Mouse (Mus musculus): Measurements from ENCODE around the gene Hexa.

Gene Hexa

GRCm38 (mm10) chr9:59539441-59540137, at the start of gene Hexa, which contains the start of gene Tmem202:
Hexa (plus strand) TSS chr9:59539540.
Tmem202 (minus strand) TSS chr9:59539847.
- H3K27me3 ChIP-seq (ENCODE audit: insufficient read depth, low read length): peaks cover 21% of the 10 kb centered on the region
- no peaks in the 10 kb centered on the region for H3K9me3 ChIP-seq (ENCODE audit: low read length)
- peak within 1 kb of the TSS; percentile 83 for H3K4me3 ChIP-seq (replicated peaks; ENCODE audit: low read length)
- peaks cover 39% of the 10 kb centered on the region for H3K4me1 ChIP-seq (replicated peaks; ENCODE audit: low read depth, low read length)
- TF ChIP-seq NANOG (IDR thresholded peaks at IDR 0.05; ENCODE audit: borderline replicate concordance, low read length) (no peak), POU5F1 (IDR thresholded peaks at IDR 0.05; ENCODE audit: borderline replicate concordance, low read length) (no peak), CTCF (conservative IDR thresholded peaks at IDR 0.05; ENCODE audit: low read length) (no peak)
- H3K36me3 ChIP-seq (ENCODE audit: insufficient read depth, low read length): peaks cover 26% of the 10 kb centered on the region

DNA sequence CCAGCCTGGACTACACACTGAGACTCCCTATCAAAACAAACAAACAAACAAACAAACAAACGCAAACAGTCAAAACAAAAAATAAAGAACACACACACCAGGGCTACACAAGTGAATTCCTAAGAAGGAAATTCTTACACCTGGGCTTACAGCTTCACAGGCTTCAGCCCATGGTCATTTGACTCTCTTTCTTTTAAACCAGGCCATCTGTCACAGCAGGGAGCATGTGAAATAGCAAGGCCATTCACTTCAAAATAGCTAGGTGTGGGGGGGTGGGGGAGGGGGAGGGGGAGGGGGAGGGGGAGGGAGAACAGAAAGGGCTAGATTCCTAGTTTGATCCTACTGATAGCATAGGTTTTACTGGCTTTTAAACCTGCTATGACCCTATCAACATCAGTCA, 31.2 kb upstream of the Hexa start:
- no peaks in the 10 kb centered on the region for H3K36me3 ChIP-seq (ENCODE audit: insufficient read depth, low read length)
- H3K9me3 ChIP-seq (ENCODE audit: low read length): no peaks in the 10 kb centered on the region
- no peak overlapping the region for H3K4me3 ChIP-seq (replicated peaks; ENCODE audit: low read length)
- H3K27me3 ChIP-seq (ENCODE audit: insufficient read depth, low read length): no peaks in the 10 kb centered on the region
- TF ChIP-seq POU5F1 (IDR thresholded peaks at IDR 0.05; ENCODE audit: borderline replicate concordance, low read length) (no peak), CTCF (conservative IDR thresholded peaks at IDR 0.05; ENCODE audit: low read length) (no peak), NANOG (IDR thresholded peaks at IDR 0.05; ENCODE audit: borderline replicate concordance, low read length) (no peak)
- peaks cover 9% of the 10 kb centered on the region for H3K4me1 ChIP-seq (replicated peaks; ENCODE audit: low read depth, low read length)

GRCm38 (mm10) chr9:59512381-59512780, 27.0 kb upstream of the Hexa start:
- Histone ChIP-seq H3K27me3 (ENCODE audit: insufficient read depth, low read length) (peaks cover 9% of the 10 kb centered on the region; the same call in 1 of the 2 replicates), H3K9me3 (ENCODE audit: low read length) (no peaks in the 10 kb centered on the region), H3K4me3 (replicated peaks; ENCODE audit: low read length) (no peak overlapping the region), H3K4me1 (replicated peaks; ENCODE audit: low read depth, low read length) (peaks cover 9% of the 10 kb centered on the region), H3K36me3 (ENCODE audit: insufficient read depth, low read length) (no peaks in the 10 kb centered on the region)
- TF ChIP-seq NANOG (IDR thresholded peaks at IDR 0.05; ENCODE audit: borderline replicate concordance, low read length) (no peak), POU5F1 (IDR thresholded peaks at IDR 0.05; ENCODE audit: borderline replicate concordance, low read length) (no peak), CTCF (conservative IDR thresholded peaks at IDR 0.05; ENCODE audit: low read length) (no peak)

GRCm38 (mm10) chr9:59515069-59515468, 24.3 kb upstream of the Hexa start:
- H3K4me3 ChIP-seq (replicated peaks; ENCODE audit: low read length): no peak overlapping the region
- H3K27me3 ChIP-seq (ENCODE audit: insufficient read depth, low read length): peaks cover 9% of the 10 kb centered on the region
- no peaks in the 10 kb centered on the region for H3K36me3 ChIP-seq (ENCODE audit: insufficient read depth, low read length)
- no peaks in the 10 kb centered on the region for H3K9me3 ChIP-seq (ENCODE audit: low read length)
- no peak for TF ChIP-seq POU5F1 (IDR thresholded peaks at IDR 0.05; ENCODE audit: borderline replicate concordance, low read length)
- no peaks in the 10 kb centered on the region; the same call in none of the 2 replicates for H3K4me1 ChIP-seq (replicated peaks; ENCODE audit: low read depth, low read length)

DNA sequence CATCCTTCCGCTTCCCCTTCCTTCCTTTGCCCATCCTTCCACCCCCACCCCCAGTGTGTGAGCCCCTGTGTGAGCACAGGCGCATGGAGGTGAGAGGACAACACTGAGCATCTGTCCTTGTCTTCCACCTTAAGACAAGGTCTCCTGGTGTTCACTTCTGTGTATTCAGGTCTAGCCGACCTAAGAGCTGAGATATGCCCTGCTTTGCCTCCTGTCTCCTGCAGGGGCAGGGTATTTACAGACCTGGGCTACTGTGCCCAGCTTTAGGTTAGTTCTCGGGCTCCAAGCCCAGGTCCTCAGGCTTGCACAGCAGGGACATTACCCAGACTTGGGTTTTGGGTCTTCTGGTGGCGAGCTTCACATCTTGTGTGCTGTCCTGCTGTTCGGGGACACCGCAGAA, 22.2 kb upstream of the Hexa start:
- H3K27me3 ChIP-seq (ENCODE audit: insufficient read depth, low read length): peaks cover 9% of the 10 kb centered on the region
- H3K4me1 ChIP-seq (replicated peaks; ENCODE audit: low read depth, low read length): no peaks in the 10 kb centered on the region; the same call in none of the 2 replicates
- no peaks in the 10 kb centered on the region for H3K36me3 ChIP-seq (ENCODE audit: insufficient read depth, low read length)
- TF ChIP-seq NANOG (IDR thresholded peaks at IDR 0.05; ENCODE audit: borderline replicate concordance, low read length): no peak
- 0 out of 2 replicates have a peak, but pooled peaks have one; percentile 5 for TF ChIP-seq CTCF (conservative IDR thresholded peaks at IDR 0.05; ENCODE audit: low read length)
- H3K4me3 ChIP-seq (replicated peaks; ENCODE audit: low read length): no peak overlapping the region
- H3K9me3 ChIP-seq (ENCODE audit: low read length): no peaks in the 10 kb centered on the region

- Histone ChIP-seq H3K9me3 (ENCODE audit: low read length) (no peaks in the 10 kb centered on the region), H3K4me1 (replicated peaks; ENCODE audit: low read depth, low read length) (no peaks in the 10 kb centered on the region; the same call in 1 of the 2 replicates), H3K4me3 (replicated peaks; ENCODE audit: low read length) (no peak overlapping the region), H3K27me3 (ENCODE audit: insufficient read depth, low read length) (peaks cover 5% of the 10 kb centered on the region), H3K36me3 (ENCODE audit: insufficient read depth, low read length) (no peaks in the 10 kb centered on the region)
- TF ChIP-seq POU5F1 (IDR thresholded peaks at IDR 0.05; ENCODE audit: borderline replicate concordance, low read length): no peak
- TF ChIP-seq CTCF (conservative IDR thresholded peaks at IDR 0.05; ENCODE audit: low read length): no peak
- TF ChIP-seq NANOG (IDR thresholded peaks at IDR 0.05; ENCODE audit: borderline replicate concordance, low read length): no peak
Measured at GRCm38 (mm10) chr9:59518976-59519375, 20.4 kb upstream of the Hexa start.

- H3K36me3 ChIP-seq (ENCODE audit: insufficient read depth, low read length): no peaks in the 10 kb centered on the region
- no peak for TF ChIP-seq NANOG (IDR thresholded peaks at IDR 0.05; ENCODE audit: borderline replicate concordance, low read length)
- no peak for TF ChIP-seq CTCF (conservative IDR thresholded peaks at IDR 0.05; ENCODE audit: low read length)
- no peak for TF ChIP-seq POU5F1 (IDR thresholded peaks at IDR 0.05; ENCODE audit: borderline replicate concordance, low read length)
- H3K27me3 ChIP-seq (ENCODE audit: insufficient read depth, low read length): peaks cover 5% of the 10 kb centered on the region
- no peak overlapping the region for H3K4me3 ChIP-seq (replicated peaks; ENCODE audit: low read length)
- H3K9me3 ChIP-seq (ENCODE audit: low read length): no peaks in the 10 kb centered on the region
- no peaks in the 10 kb centered on the region; the same call in 1 of the 2 replicates for H3K4me1 ChIP-seq (replicated peaks; ENCODE audit: low read depth, low read length)
Measured at GRCm38 (mm10) chr9:59519396-59519795, 19.9 kb upstream of the Hexa start.

DNA sequence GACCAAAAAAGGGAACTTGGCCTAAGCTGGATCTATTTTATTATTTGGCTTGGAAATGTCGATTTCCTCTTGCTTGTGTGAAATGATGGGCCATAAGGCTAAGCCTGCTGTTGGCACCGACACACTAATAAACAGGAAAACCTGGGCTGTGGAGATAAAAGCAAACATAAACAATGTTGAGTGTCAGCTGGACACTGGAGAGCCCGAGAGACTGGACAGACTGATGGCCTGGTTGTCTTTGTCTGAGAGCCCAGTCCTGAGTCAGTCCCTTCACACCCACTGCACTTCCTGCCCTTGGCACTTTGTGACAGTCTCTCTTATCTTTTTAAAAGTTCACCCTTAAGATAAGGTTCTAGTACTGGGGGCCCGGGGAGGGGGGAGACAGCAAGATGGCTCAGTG, 16.4 kb upstream of the Hexa start:
- H3K27me3 ChIP-seq (ENCODE audit: insufficient read depth, low read length): peaks cover 2% of the 10 kb centered on the region; the same call in 1 of the 2 replicates
- no peak overlapping the region for H3K4me3 ChIP-seq (replicated peaks; ENCODE audit: low read length)
- TF ChIP-seq NANOG (IDR thresholded peaks at IDR 0.05; ENCODE audit: borderline replicate concordance, low read length) (no peak), POU5F1 (IDR thresholded peaks at IDR 0.05; ENCODE audit: borderline replicate concordance, low read length) (no peak), CTCF (conservative IDR thresholded peaks at IDR 0.05; ENCODE audit: low read length) (no peak)
- no peaks in the 10 kb centered on the region for H3K9me3 ChIP-seq (ENCODE audit: low read length)
- H3K4me1 ChIP-seq (replicated peaks; ENCODE audit: low read depth, low read length): no peaks in the 10 kb centered on the region
- H3K36me3 ChIP-seq (ENCODE audit: insufficient read depth, low read length): no peaks in the 10 kb centered on the region

GRCm38 (mm10) chr9:59526727-59527126, 12.6 kb upstream of the Hexa start:
- TF ChIP-seq CTCF (conservative IDR thresholded peaks at IDR 0.05; ENCODE audit: low read length): no peak
- TF ChIP-seq NANOG (IDR thresholded peaks at IDR 0.05; ENCODE audit: borderline replicate concordance, low read length): no peak
- no peak for TF ChIP-seq POU5F1 (IDR thresholded peaks at IDR 0.05; ENCODE audit: borderline replicate concordance, low read length)
- Histone ChIP-seq H3K9me3 (ENCODE audit: low read length) (no peaks in the 10 kb centered on the region), H3K36me3 (ENCODE audit: insufficient read depth, low read length) (no peaks in the 10 kb centered on the region), H3K27me3 (ENCODE audit: insufficient read depth, low read length) (0 out of 2 replicates have a peak, but pooled peaks cover 2% of the 10 kb centered on the region), H3K4me3 (replicated peaks; ENCODE audit: low read length) (no peak overlapping the region), H3K4me1 (replicated peaks; ENCODE audit: low read depth, low read length) (peaks cover 18% of the 10 kb centered on the region)

All from E14TG2a.4 (cell line).